Mouse (Mus musculus): ENCODE results near the gene Micall2. TPM values are rescaled to one million over a fixed set of nuclear protein-coding genes. Genes with fewer than 3 reads are reported as not detected.
A peak's percentile ranks its signal among the peaks of the same experiment; 100 is the strongest.

Micall2 gene
- polyA plus RNA-seq, 1 experiment = 16.9 TPM

GRCm38 (mm10) chr5:139694989-139695571 is 41.1 kb downstream of the Micall2 start:
- TF ChIP-seq POLR2A (IDR thresholded peaks at IDR 0.05; ENCODE audit: low read depth, low read length) (no peak), CTCF (IDR thresholded peaks at IDR 0.05; ENCODE audit: extremely low read depth, insufficient read length, insufficient replicate concordance, low read depth, low read length) (no peak)
- Histone ChIP-seq H3K4me1 (ENCODE audit: control insufficient read depth, insufficient read depth, insufficient read length, low read length) (peaks cover 6% of the 10 kb centered on the region), H3K4me3 (ENCODE audit: low read depth, low read length) (peak overlapping the region; percentile 50), H3K27ac (ENCODE audit: insufficient read depth, low read depth, low read length) (no peak overlapping the region), H3K27me3 (ENCODE audit: control insufficient read depth, insufficient read depth, low read length) (no peaks in the 10 kb centered on the region), H3K36me3 (ENCODE audit: control insufficient read depth, insufficient read depth, low read length) (no peaks in the 10 kb centered on the region)
- WGBS = 2% methylated on average over 7 of the region's 7 CpGs

- no peaks in the 10 kb centered on the region for H3K36me3 ChIP-seq (ENCODE audit: control insufficient read depth, insufficient read depth, low read length)
- peaks cover 6% of the 10 kb centered on the region for H3K4me1 ChIP-seq (ENCODE audit: control insufficient read depth, insufficient read depth, insufficient read length, low read length)
- H3K27me3 ChIP-seq (ENCODE audit: control insufficient read depth, insufficient read depth, low read length) = no peaks in the 10 kb centered on the region
- H3K4me3 ChIP-seq (ENCODE audit: low read depth, low read length) = peak overlapping the region; percentile 50
- TF ChIP-seq POLR2A (IDR thresholded peaks at IDR 0.05; ENCODE audit: low read depth, low read length) = no peak
- 27% methylated on average over 16 of the region's 16 CpGs for WGBS
- no peak overlapping the region for H3K27ac ChIP-seq (ENCODE audit: insufficient read depth, low read depth, low read length)
Observed at GRCm38 (mm10) chr5:139694292-139694988, 41.7 kb downstream of the Micall2 start.

DNA sequence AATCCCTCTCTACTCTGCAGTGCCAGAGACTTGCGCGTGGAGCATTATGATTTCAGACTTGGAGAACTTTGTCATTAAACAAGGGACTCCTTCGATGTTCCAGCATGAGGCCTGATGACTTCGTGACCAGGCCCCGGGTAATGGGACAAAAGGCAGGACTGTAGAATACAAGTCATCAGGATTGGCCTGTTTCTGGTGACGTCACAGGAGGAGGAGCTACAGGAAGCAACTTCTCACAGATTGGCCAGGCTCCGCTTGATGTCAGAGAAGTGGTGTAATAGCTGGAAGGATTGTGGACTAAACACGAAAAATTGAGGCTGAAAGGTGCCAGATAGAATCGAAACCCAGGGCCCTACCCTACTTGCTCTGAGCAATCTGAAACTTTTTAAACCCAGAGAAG is 45.3 kb downstream of the Micall2 start:
- Histone ChIP-seq H3K36me3 (ENCODE audit: control insufficient read depth, insufficient read depth, low read length) (no peaks in the 10 kb centered on the region), H3K27ac (ENCODE audit: insufficient read depth, low read depth, low read length) (no peak overlapping the region), H3K4me1 (ENCODE audit: control insufficient read depth, insufficient read depth, insufficient read length, low read length) (peaks cover 8% of the 10 kb centered on the region), H3K27me3 (ENCODE audit: control insufficient read depth, insufficient read depth, low read length) (no peaks in the 10 kb centered on the region; the same call in 1 of the 2 replicates), H3K4me3 (ENCODE audit: low read depth, low read length) (no peak overlapping the region)
- TF ChIP-seq POLR2A (IDR thresholded peaks at IDR 0.05; ENCODE audit: low read depth, low read length) = no peak
- no peak for TF ChIP-seq CTCF (IDR thresholded peaks at IDR 0.05; ENCODE audit: extremely low read depth, insufficient read length, insufficient replicate concordance, low read depth, low read length)
- WGBS = 72% methylated on average over 9 of the region's 9 CpGs

- H3K27ac ChIP-seq (ENCODE audit: insufficient read depth, low read depth, low read length) = no peak overlapping the region
- WGBS = 52% methylated on average over 12 of the region's 12 CpGs
- peaks cover 2% of the 10 kb centered on the region; the same call in 1 of the 2 replicates for H3K4me1 ChIP-seq (ENCODE audit: control insufficient read depth, insufficient read depth, insufficient read length, low read length)
- H3K27me3 ChIP-seq (ENCODE audit: control insufficient read depth, insufficient read depth, low read length) = peaks cover 2% of the 10 kb centered on the region; the same call in 1 of the 2 replicates
- no peak overlapping the region for H3K4me3 ChIP-seq (ENCODE audit: low read depth, low read length)
- no peaks in the 10 kb centered on the region for H3K36me3 ChIP-seq (ENCODE audit: control insufficient read depth, insufficient read depth, low read length)
- no peak for TF ChIP-seq CTCF (IDR thresholded peaks at IDR 0.05; ENCODE audit: extremely low read depth, insufficient read length, insufficient replicate concordance, low read depth, low read length)
- TF ChIP-seq POLR2A (IDR thresholded peaks at IDR 0.05; ENCODE audit: low read depth, low read length) = no peak
Observed at GRCm38 (mm10) chr5:139688356-139688755, 47.8 kb downstream of the Micall2 start.

DNA sequence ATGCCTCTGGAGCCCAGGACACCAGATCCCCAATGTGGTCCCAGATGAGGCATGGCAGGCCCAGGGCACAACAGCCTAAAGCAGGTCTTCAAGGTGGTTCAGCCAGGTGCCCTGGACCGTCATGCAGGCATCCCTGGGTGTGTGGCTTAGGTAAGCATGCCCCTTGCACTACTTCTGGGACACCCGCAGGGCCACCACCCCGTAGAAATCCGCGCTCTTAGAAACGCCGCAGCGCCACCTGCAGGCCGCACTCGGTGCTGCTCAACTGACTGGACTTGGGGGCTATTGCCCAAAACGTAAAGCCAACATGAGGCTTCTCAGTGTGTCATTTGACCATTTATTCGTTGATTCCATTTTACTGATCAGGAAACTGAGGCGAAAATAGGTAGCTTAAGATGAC is 48.5 kb downstream of the Micall2 start:
- Histone ChIP-seq H3K4me1 (ENCODE audit: control insufficient read depth, insufficient read depth, insufficient read length, low read length) (peaks cover 2% of the 10 kb centered on the region; the same call in 1 of the 2 replicates), H3K36me3 (ENCODE audit: control insufficient read depth, insufficient read depth, low read length) (no peaks in the 10 kb centered on the region), H3K27me3 (ENCODE audit: control insufficient read depth, insufficient read depth, low read length) (peaks cover 8% of the 10 kb centered on the region; the same call in 1 of the 2 replicates), H3K27ac (ENCODE audit: insufficient read depth, low read depth, low read length) (no peak overlapping the region), H3K4me3 (ENCODE audit: low read depth, low read length) (no peak overlapping the region)
- TF ChIP-seq CTCF (IDR thresholded peaks at IDR 0.05; ENCODE audit: extremely low read depth, insufficient read length, insufficient replicate concordance, low read depth, low read length) (peak; percentile 59; the same call in 1 of the 2 replicates), POLR2A (IDR thresholded peaks at IDR 0.05; ENCODE audit: low read depth, low read length) (no peak)
- 12% methylated on average over 13 of the region's 13 CpGs for WGBS

DNA sequence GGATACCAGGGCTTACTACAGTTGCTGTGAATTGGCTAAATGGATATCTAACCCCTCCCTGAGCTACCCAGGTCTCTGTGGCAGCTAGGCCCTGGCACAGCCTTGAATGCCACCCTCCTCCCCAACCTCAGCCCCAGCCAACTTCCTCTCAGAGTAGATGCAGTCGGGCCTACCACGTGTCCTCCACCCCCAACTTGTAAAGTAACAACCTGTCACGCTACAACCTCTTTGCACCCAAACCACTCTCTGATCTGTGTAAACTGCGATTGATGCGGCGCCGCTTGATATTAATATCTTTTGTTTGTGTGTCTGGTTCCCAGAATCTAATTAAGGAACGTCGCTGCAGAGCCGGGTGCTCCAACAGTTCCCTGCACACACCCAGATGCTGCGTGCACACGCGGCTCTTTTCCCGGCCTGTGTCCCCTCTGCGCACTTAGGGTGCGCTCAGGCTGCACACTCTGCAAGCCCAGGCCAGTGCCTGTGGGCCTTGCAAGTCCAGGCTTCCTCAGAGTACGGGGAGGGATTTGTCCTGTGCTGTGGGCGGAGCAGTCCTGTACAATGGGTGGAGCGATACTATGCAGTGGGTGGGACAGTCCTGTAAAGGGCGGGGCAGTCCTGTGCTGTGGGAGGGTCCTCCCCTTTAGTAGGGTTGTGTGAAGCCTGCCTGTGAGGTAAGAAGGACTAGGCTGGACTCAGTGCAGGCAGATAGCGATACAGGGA is 49.4 kb downstream of the Micall2 start:
- H3K27me3 ChIP-seq (ENCODE audit: control insufficient read depth, insufficient read depth, low read length) = peaks cover 11% of the 10 kb centered on the region
- no peak for TF ChIP-seq CTCF (IDR thresholded peaks at IDR 0.05; ENCODE audit: extremely low read depth, insufficient read length, insufficient replicate concordance, low read depth, low read length)
- no peak for TF ChIP-seq POLR2A (IDR thresholded peaks at IDR 0.05; ENCODE audit: low read depth, low read length)
- 35% methylated on average over 21 of the region's 21 CpGs for WGBS

DNA sequence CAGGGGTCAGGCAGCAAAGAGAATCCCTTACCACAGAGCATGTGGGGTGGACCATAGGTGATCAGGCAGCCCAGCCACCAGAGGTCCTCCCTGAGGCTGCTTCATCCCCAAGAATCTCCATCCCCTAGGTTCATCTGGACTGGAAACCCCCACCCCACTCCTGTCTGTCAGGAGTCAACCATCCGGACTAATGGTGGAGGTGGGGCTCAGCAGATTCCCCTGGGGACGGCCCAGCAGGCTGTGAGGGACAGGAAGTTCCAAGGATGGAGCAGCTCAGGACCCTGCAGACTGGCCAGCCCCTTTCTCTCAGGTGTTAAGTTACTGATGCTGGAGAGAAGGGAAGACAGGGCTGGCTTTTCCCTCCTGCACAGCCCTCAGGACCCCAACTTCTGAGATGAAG is 52.9 kb downstream of the Micall2 start:
- peaks cover 11% of the 10 kb centered on the region for H3K27me3 ChIP-seq (ENCODE audit: control insufficient read depth, insufficient read depth, low read length)
- H3K4me1 ChIP-seq (ENCODE audit: control insufficient read depth, insufficient read depth, insufficient read length, low read length) = peaks cover 2% of the 10 kb centered on the region; the same call in 1 of the 2 replicates
- TF ChIP-seq POLR2A (IDR thresholded peaks at IDR 0.05; ENCODE audit: low read depth, low read length) (no peak), CTCF (IDR thresholded peaks at IDR 0.05; ENCODE audit: extremely low read depth, insufficient read length, insufficient replicate concordance, low read depth, low read length) (no peak)
- no peaks in the 10 kb centered on the region for H3K36me3 ChIP-seq (ENCODE audit: control insufficient read depth, insufficient read depth, low read length)
- H3K27ac ChIP-seq (ENCODE audit: insufficient read depth, low read depth, low read length) = no peak overlapping the region
- H3K4me3 ChIP-seq (ENCODE audit: low read depth, low read length) = no peak overlapping the region
- WGBS = 7% methylated on average over 2 of the region's 2 CpGs

More for the DNA sequence above, 49.4 kb downstream of the Micall2 start:
- Histone ChIP-seq H3K27ac (ENCODE audit: insufficient read depth, low read depth, low read length) (no peak overlapping the region), H3K4me3 (ENCODE audit: low read depth, low read length) (no peak overlapping the region), H3K36me3 (ENCODE audit: control insufficient read depth, insufficient read depth, low read length) (no peaks in the 10 kb centered on the region), H3K4me1 (ENCODE audit: control insufficient read depth, insufficient read depth, insufficient read length, low read length) (peaks cover 2% of the 10 kb centered on the region; the same call in 1 of the 2 replicates)
